Mouse (Mus musculus) liver, embryonic 18 days (tissue): ENCODE results near the gene Klhl36. TPM values are rescaled to one million over a fixed set of nuclear protein-coding genes. Genes with fewer than 3 reads are reported as not detected.

ENCODE experiments used
- polyA plus RNA-seq: library from polyadenylated mRNA; depleted of rRNA; stranded (reverse); fragments of >200 nt; gene quantifications from 2 replicates; pipeline ENCODE4 v1.2.3, GENCODE M21; 2012; rRNA removed

Klhl36 gene
- polyA plus RNA-seq: 4.7 TPM in 2 replicates

GRCm38 (mm10) chr8:119861706-119862389, at the start of gene Klhl36:
TSS of gene Klhl36 (plus strand) at chr8:119862266.

GRCm38 (mm10) chr8:119840275-119840808, 21.7 kb upstream of the Klhl36 start, which contains the start of gene Cotl1:
TSS of gene Cotl1 (minus strand) at chr8:119840544.

GRCm38 (mm10) chr8:119909944-119910546, 48.0 kb downstream of the Klhl36 start, which contains the start of gene Usp10:
TSS of gene Usp10 (plus strand) at chr8:119910360.

GRCm38 (mm10) chr8:119910547-119911257, 48.6 kb downstream of the Klhl36 start, which contains the start of gene Gm20388:
TSS of gene Gm20388 (plus strand) at chr8:119910841.

Other genes starting within 250 kb of the Klhl36 start
- gene Adad2, start 249.5 kb upstream of the Klhl36 start, polyA plus RNA-seq: not detected in 2 replicates
- gene Kcng4, start 226.6 kb upstream of the Klhl36 start, polyA plus RNA-seq: 0.01 TPM in 1 of 2 replicates, not detected in the other
- gene Wfdc1, start 195.9 kb upstream of the Klhl36 start, polyA plus RNA-seq: 3.5 and 4.1 TPM in 2 replicates
- gene Atp2c2, start 162.3 kb upstream of the Klhl36 start, polyA plus RNA-seq: 0.05 and 0.10 TPM in 2 replicates
- 4.4 and 4.6 TPM in 2 replicates for gene Tldc1, start 83.8 kb upstream of the Klhl36 start, polyA plus RNA-seq
- gene Cotl1, start 21.7 kb upstream of the Klhl36 start, polyA plus RNA-seq: 70.3 and 70.8 TPM in 2 replicates
- 33.0 and 37.5 TPM in 2 replicates for gene Usp10, start 48.1 kb downstream of the Klhl36 start, polyA plus RNA-seq
- gene Gm20388, start 48.6 kb downstream of the Klhl36 start, polyA plus RNA-seq: 8.0 and 8.9 TPM in 2 replicates
- 2.8 and 4.1 TPM in 2 replicates for gene Crispld2, start 130.2 kb downstream of the Klhl36 start, polyA plus RNA-seq
- gene Zdhhc7, start 239.2 kb downstream of the Klhl36 start, polyA plus RNA-seq: 10.7 and 10.8 TPM in 2 replicates